Mouse (Mus musculus) kidney, postnatal 14 days (tissue): Measurements from ENCODE around the gene Adrb1.
A peak's percentile ranks its signal among the peaks of the same experiment; 100 is the strongest.

Source experiments
- DNase-seq: peaks from one replicate; pipeline ENCODE4 v3.0.0; 2022; ENCODE audit warnings: mixed read lengths

Adrb1 gene

GRCm38 (mm10) chr19:56721387-56722211 lies at the start of gene Adrb1:
Adrb1 (plus strand) TSS chr19:56722199.
- DNase-seq: peak; percentile 74

DNA sequence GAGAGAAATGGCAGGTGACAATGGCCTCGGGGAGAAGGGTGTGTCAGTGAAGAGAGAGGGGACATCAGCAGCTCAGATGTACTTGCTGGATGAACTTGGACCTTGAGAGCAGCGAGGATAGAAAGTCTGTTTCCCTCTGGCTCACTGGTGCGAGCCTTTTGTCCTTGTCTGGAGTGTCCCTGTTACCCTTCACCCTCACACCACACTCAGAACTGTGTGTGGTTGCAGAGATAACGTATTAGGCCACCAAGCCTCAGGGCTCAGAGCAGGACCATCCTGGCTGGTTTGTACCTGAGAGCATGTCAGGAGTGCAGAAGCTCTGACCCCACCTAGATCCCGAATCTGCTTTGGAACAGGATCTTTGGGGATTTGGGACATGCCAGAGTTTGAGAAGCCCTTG lies 46.3 kb upstream of the Adrb1 start:
- DNase-seq: no peak

- DNase-seq: no peak
These were observed 45.5 kb upstream of the Adrb1 start for GRCm38 (mm10) chr19:56676506-56676905.

- DNase-seq: no peak
These were observed 44.4 kb upstream of the Adrb1 start for GRCm38 (mm10) chr19:56677611-56678010.

- DNase-seq: no peak
These were observed 43.5 kb upstream of the Adrb1 start for GRCm38 (mm10) chr19:56678516-56678915.

GRCm38 (mm10) chr19:56679213-56679965 lies 42.6 kb upstream of the Adrb1 start:
- DNase-seq: no peak

DNA sequence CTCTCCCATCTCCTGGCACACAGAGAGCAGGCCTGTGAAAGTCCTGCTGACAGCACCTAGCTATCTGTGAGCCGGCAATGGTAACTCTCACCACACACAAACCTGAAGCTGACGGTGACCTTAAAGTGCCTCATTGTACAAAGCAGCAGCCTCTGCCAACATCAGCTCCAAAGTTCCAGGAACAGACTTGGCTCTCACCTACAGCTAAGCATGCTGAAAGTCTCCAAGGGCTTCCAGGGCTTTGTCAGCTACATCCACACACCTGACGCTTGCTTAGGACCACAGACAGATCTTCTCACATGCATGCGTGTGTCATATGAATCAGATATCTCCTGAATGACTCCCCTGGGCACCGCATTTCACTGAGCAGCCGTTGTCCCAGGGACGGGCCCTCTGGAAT lies 42.0 kb upstream of the Adrb1 start:
- DNase-seq: no peak

DNA sequence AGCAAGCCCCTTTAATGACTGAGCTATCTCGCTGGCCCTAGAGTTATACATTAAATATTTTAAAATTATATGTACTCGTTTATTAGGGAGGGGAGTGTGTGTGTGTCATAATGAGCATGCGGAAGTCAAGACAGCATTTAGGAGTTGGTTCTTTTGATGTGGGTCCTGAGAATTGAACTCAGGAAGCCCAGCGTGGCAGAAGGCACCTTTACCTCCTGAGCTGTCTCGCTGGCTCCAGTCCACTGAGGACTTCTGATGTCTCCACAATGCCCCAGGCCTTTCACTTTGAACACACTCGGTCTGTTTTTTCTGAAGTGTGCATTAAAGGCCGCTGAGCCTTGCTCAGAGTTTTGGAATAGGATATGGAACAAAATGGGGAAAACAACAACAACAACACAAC lies 39.7 kb upstream of the Adrb1 start:
- no peak for DNase-seq

- DNase-seq: no peak
These were observed 39.2 kb upstream of the Adrb1 start for GRCm38 (mm10) chr19:56682843-56683242.

GRCm38 (mm10) chr19:56685515-56685914 lies 36.5 kb upstream of the Adrb1 start:
- no peak for DNase-seq

DNA sequence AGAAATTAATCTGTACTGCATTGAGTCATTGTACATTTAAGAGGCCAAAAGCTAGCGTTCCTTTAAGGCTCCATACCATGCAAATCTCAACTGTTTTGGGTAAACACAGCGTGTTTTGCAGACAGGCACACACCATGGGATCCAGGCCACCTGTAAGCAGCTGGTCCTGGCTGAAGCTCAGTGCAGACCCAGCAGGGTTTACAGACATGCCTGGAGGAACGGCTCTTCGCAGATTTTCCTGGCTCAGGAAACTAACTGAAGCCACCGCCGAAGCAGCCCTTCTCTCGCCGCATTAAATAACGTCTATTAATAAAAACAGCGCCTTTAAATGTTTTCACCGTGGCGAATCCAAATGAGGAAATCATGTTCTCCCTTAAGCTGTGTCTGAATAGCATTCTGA lies 35.8 kb upstream of the Adrb1 start:
- DNase-seq: no peak

- DNase-seq: no peak
These were observed 34.9 kb upstream of the Adrb1 start for GRCm38 (mm10) chr19:56687026-56687635.

- DNase-seq: no peak
These were observed 34.3 kb upstream of the Adrb1 start for GRCm38 (mm10) chr19:56687676-56688075.

DNA sequence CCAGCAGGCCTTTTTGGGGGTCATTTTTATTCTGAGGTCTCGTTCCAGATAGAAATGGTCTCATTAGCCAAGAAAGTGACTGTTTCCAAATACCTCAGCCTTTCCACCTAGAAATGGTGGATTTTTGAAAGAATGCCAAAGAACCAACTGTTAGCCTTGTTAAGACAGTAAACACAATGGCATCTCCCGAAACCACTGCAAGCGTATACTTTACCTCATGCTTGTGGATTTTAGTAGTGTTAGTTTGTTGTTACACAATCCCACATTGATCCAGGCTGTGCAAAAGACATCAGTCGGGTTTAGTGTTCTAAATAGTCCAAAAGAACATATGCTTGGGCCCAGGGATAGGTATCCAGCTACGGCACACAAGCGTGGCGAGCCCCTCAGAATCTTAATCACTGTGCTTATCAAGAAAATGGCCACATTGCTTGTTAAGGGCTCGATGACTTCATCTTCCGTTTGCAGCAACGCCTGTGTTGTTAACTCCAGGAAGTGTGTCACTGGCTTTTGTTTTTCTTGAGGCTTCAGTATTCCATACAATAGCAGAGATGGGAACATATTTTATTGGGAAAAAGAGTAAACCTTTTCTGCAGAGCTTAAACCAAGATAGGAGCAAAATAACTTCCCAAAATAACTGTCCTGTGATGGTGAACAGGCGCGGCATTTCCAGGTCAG lies 33.2 kb upstream of the Adrb1 start:
- DNase-seq: no peak

- no peak for DNase-seq
These were observed 32.5 kb upstream of the Adrb1 start for GRCm38 (mm10) chr19:56689493-56689892.

DNA sequence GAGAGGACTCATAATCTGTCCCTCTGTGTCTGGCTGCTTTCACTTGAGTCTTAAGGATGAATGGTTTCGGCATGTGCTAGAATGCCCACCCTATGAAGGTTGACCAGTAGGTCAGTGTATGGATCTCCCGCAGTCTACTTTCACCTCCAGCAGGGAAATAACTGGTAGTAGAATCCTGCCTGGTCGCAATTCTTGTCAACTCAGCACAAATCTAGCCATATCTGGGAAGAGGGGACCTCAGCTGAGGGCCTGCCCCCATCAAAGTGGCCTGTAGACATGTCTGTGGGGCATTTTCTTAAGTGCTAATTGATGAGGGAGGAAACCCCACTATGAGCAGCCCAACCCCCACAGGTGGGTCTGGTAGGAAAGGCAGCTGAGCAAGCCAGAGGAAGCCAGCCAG lies 30.9 kb upstream of the Adrb1 start:
- DNase-seq: no peak

GRCm38 (mm10) chr19:56692451-56692850 lies 29.5 kb upstream of the Adrb1 start:
- DNase-seq: no peak

DNA sequence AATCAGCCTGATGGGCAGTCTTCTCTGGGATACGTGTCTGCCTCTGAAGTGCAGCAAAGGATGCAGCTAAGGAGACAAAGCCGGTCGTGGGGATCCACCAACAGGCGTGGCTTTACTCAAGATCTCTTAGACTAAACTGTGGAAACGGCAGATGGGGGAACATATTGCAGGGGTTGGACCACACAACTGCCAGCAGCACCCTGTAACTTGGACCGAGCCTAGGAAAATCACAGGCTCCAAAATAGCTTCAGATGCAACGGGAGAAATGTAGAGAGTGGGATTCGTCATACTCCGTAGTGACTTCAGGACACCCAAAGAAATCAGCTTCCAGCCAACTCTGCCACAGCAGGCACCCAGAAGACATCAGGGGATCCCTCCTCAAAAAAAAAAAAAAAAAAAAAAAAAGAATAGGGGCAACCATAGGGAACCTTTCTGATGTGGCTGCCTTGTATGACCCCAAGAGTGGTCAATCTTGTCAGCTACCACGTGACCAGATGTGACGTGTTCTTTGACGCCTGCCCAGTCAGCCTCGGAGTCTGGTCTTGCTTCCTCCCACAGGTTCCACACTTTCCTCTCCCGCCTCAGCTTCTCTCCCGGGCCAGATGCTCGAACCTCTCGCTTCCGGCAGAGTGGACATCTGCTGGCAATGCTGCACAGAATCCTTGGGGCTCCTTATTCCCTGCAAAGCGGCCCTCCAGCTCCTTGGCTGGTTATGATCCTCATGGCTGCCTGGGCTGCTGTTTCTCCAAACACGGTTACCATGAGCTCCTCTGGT lies 24.4 kb upstream of the Adrb1 start:
- no peak for DNase-seq

- peak; percentile 44 for DNase-seq
These were observed 21.2 kb upstream of the Adrb1 start for GRCm38 (mm10) chr19:56700848-56701247.

DNA sequence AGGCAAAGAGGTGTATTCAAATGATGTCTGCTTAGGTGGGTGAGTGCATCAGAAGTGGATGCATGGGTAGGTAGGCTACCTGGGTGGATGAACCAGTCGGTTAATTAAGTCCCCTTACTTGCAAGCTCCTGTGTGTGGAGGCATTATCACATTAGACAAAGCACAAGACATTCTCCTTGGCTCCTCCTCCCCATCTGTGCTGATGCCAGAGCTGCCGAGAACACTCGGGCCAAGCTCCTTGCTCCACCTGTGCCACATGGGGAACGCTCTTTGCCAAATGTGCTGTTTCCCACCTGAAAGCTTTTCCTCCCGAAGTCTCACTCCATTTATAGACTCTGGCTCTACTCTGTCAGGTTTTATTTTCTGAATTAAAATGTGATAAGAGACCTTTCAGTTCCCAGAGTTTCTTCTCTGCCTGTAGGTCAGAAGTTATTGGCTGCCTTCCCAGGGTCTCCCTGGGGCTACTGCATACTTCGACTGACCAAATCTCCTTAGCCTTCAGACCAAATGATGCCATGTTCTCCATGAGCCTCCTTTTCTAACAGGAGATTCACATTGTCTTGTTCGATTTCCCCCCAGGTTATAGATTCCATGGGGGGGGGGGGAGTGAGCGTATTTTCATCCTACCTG lies 20.5 kb upstream of the Adrb1 start:
- peak; percentile 31 for DNase-seq

GRCm38 (mm10) chr19:56702039-56702438 lies 20.0 kb upstream of the Adrb1 start:
- no peak for DNase-seq
